Mouse (Mus musculus) large intestine, adult 2 months (tissue): ENCODE measurements at regions not wholly inside any gene's neighbourhood (a gene's known extent, or its start where the extent isn't known, plus 50 kb on each side); places are given as distances from the start of the nearest gene placed in this dataset.

Source experiments
- DNase-seq: peaks from one replicate; pipeline ENCODE4 v3.0.0-alpha.2; 2012; ENCODE audit warnings: low read depth, low spot score
- WGBS: fragments of 180-500 bp; shearing (Covaris S2); methylation state at CpG from one replicate; pipeline ENCODE4 v1.1.7; 2018; 5-methylcytosine and 5-hydroxymethylcytosine counted together

GRCm38 (mm10) chr14:99687062-99687806 lies 388.7 kb downstream of the Klf5 start:
- 25% methylated on average over 8 of the region's 8 CpGs for WGBS
- peak; percentile 51 for DNase-seq

- WGBS = 56% methylated on average over 4 of the region's 4 CpGs
- DNase-seq = no peak
These were observed 389.9 kb downstream of the Klf5 start for GRCm38 (mm10) chr14:99688415-99688814.

- no peak for DNase-seq
- 94% methylated on average over 7 of the region's 7 CpGs for WGBS
These were observed 397.8 kb downstream of the Klf5 start for GRCm38 (mm10) chr14:99696301-99696700.

GRCm38 (mm10) chr14:99699545-99699944 lies 401.1 kb downstream of the Klf5 start:
- WGBS = 70% methylated on average over 2 of the region's 2 CpGs

GRCm38 (mm10) chr14:99706004-99706403 lies 407.5 kb downstream of the Klf5 start:
- WGBS = 76% methylated on average over 10 of the region's 10 CpGs
- DNase-seq = no peak

More at GRCm38 (mm10) chr14:99699545-99699944, 401.1 kb downstream of the Klf5 start:
- DNase-seq = no peak

GRCm38 (mm10) chr14:99708066-99708465 lies 409.6 kb downstream of the Klf5 start:
- 55% methylated on average over 2 of the region's 2 CpGs for WGBS
- DNase-seq = no peak

- WGBS = 81% methylated on average over 2 of the region's 2 CpGs
- DNase-seq = no peak
These were observed 411.3 kb downstream of the Klf5 start for GRCm38 (mm10) chr14:99709764-99710163.

GRCm38 (mm10) chr14:99710656-99711177 lies 412.2 kb downstream of the Klf5 start:
- WGBS = 89% methylated on average over 12 of the region's 12 CpGs
- DNase-seq = no peak

GRCm38 (mm10) chr14:99712624-99713023 lies 414.1 kb downstream of the Klf5 start:
- WGBS = 74% methylated on average over 7 of the region's 7 CpGs
- no peak for DNase-seq

- DNase-seq = peak; percentile 25
- WGBS = 56% methylated on average over 8 of the region's 8 CpGs
These were observed 414.8 kb downstream of the Klf5 start for GRCm38 (mm10) chr14:99713069-99713830.

GRCm38 (mm10) chr14:99733474-99734199 lies 435.1 kb downstream of the Klf5 start:
- no peak for DNase-seq
- 89% methylated on average over 7 of the region's 7 CpGs for whole genome bisulfite sequencing

- 84% methylated on average over 7 of the region's 7 CpGs for WGBS
- no peak for DNase-seq
These were observed 435.7 kb downstream of the Klf5 start for GRCm38 (mm10) chr14:99734200-99734567.

- DNase-seq = no peak
- WGBS = 86% methylated on average over 17 of the region's 17 CpGs
These were observed 445.3 kb downstream of the Klf5 start for GRCm38 (mm10) chr14:99743625-99744297.

GRCm38 (mm10) chr14:99745209-99745608 lies 446.7 kb downstream of the Klf5 start:
- no peak for DNase-seq
- 41% methylated on average over 7 of the region's 7 CpGs for WGBS

GRCm38 (mm10) chr14:99748166-99748565 lies 449.7 kb downstream of the Klf5 start:
- 92% methylated on average over 17 of the region's 17 CpGs for WGBS
- DNase-seq = no peak

GRCm38 (mm10) chr14:99749308-99750305 lies 451.1 kb downstream of the Klf5 start:
- WGBS = 81% methylated on average over 12 of the region's 12 CpGs
- no peak for DNase-seq

- no peak for DNase-seq
- 36% methylated on average over 5 of the region's 5 CpGs for WGBS
These were observed 459.6 kb downstream of the Klf5 start for GRCm38 (mm10) chr14:99758045-99758444.

GRCm38 (mm10) chr14:99763336-99763735 lies 464.8 kb downstream of the Klf5 start:
- WGBS = 26% methylated on average over 3 of the region's 3 CpGs

More at GRCm38 (mm10) chr14:99763336-99763735, 464.8 kb downstream of the Klf5 start:
- DNase-seq = no peak
